Comparison of ENCODE assay signal across 14 mouse cellular contexts in genomic region chr15:81898751-81899150, GRCm38 (mm10). TPM values are rescaled to one million over a fixed set of nuclear protein-coding genes. Genes with fewer than 3 reads are reported as not detected.
A peak's percentile ranks its signal among the peaks of the same experiment; 100 is the strongest.
DNase-seq lines count a peak whose midpoint lies in the region; ATAC-seq and TF ChIP-seq lines count a peak whose summit lies in the region.
"Had no signal": no experiment of that assay in that cellular context is flagged by ENCODE, and none has a peak within 500 bp of the region (broad histone marks: within the 10 kb centered on the region; RNA-seq: fewer than 3 reads in every experiment).

No protein-coding gene starts in this region.

- 56% methylated on average over 2 of the region's 2 CpGs for WGBS in intestine, postnatal 0 days
- 84% methylated on average over 2 of the region's 2 CpGs for WGBS in intestine, embryonic 15.5 days
- WGBS in heart, embryonic 16.5 days: 48% methylated on average over 2 of the region's 2 CpGs

- peak overlapping the region; percentile 29; the same call in 1 of the 2 replicates for H3K27ac ChIP-seq in intestine, postnatal 0 days (ENCODE audit: low read depth, low read length)
- no peak overlapping the region for H3K27ac ChIP-seq in intestine, embryonic 15.5 days
- peak overlapping the region; percentile 50; the same call in 1 of the 2 replicates for H3K27ac ChIP-seq in heart, embryonic 16.5 days (ENCODE audit: low read length)
- H3K27ac ChIP-seq: hindbrain, embryonic 13.5 days; liver, embryonic 14.5 days; midbrain, embryonic 12.5 days had no signal

- TF ChIP-seq CTCF in intestine, postnatal 0 days (IDR thresholded peaks at IDR 0.05; ENCODE audit: low read depth): no peak

- H3K36me3 ChIP-seq in intestine, postnatal 0 days (ENCODE audit: control insufficient read depth, insufficient read depth): peaks cover 65% of the 10 kb centered on the region
- H3K36me3 ChIP-seq in intestine, embryonic 15.5 days: peaks cover 39% of the 10 kb centered on the region
- H3K36me3 ChIP-seq in heart, embryonic 16.5 days (ENCODE audit: control insufficient read depth, insufficient read depth): peaks cover 50% of the 10 kb centered on the region

- H3K27me3 ChIP-seq in intestine, postnatal 0 days (replicated peaks; ENCODE audit: control insufficient read depth, insufficient read depth, low read length): no peaks in the 10 kb centered on the region
- H3K27me3 ChIP-seq in intestine, embryonic 15.5 days (replicated peaks): no peaks in the 10 kb centered on the region
- H3K27me3 ChIP-seq in heart, embryonic 16.5 days (ENCODE audit: control insufficient read depth, insufficient read depth, low read length): no peaks in the 10 kb centered on the region
- H3K27me3 ChIP-seq: hindbrain, embryonic 13.5 days; midbrain, embryonic 12.5 days had no signal

- peak; percentile 73 for DNase-seq in cerebellum, adult 9-10 months
- peak; percentile 72 for DNase-seq in brain, adult 2 months (ENCODE audit: low read depth, low spot score)
- DNase-seq in adrenal gland, postnatal 14 days: no peak
- no peak for DNase-seq in adrenal gland, adult 2 months
- DNase-seq: adrenal gland, adult 8-10 months; kidney, adult 18-20 months; lung, postnatal 36 days had no signal

- no peak; the same call in 1 of the 2 replicates for ATAC-seq in cerebellum, adult (ENCODE audit: insufficient number of reproducible peaks, low FRiP score, low TSS enrichment)
- peak; percentile 27 for ATAC-seq in intestine, postnatal 0 days
- no peak for ATAC-seq in intestine, embryonic 15.5 days
- no peak; the same call in 1 of the 2 replicates for ATAC-seq in heart, embryonic 16.5 days (replicated peaks; ENCODE audit: extremely low read depth, insufficient read depth, low FRiP score)

- H3K9ac ChIP-seq in intestine, postnatal 0 days (ENCODE audit: low read depth, low read length): no peak overlapping the region
- H3K9ac ChIP-seq in intestine, embryonic 15.5 days: no peak overlapping the region
- no peak overlapping the region for H3K9ac ChIP-seq in heart, embryonic 16.5 days (ENCODE audit: low read length)
- H3K9ac ChIP-seq: hindbrain, embryonic 13.5 days; liver, embryonic 14.5 days; midbrain, embryonic 12.5 days had no signal

- no peak overlapping the region for H3K4me3 ChIP-seq in intestine, postnatal 0 days (ENCODE audit: low read depth, low read length)
- H3K4me3 ChIP-seq in intestine, embryonic 15.5 days (replicated peaks): no peak overlapping the region
- no peak overlapping the region for H3K4me3 ChIP-seq in heart, embryonic 16.5 days (ENCODE audit: low read length)
- H3K4me3 ChIP-seq: hindbrain, embryonic 13.5 days; midbrain, embryonic 12.5 days had no signal

- no peaks in the 10 kb centered on the region for H3K9me3 ChIP-seq in intestine, postnatal 0 days (ENCODE audit: control insufficient read depth)
- no peaks in the 10 kb centered on the region for H3K9me3 ChIP-seq in intestine, embryonic 15.5 days
- H3K9me3 ChIP-seq in heart, embryonic 16.5 days (replicated peaks; ENCODE audit: control insufficient read depth, low read length): no peaks in the 10 kb centered on the region
- H3K9me3 ChIP-seq: hindbrain, embryonic 13.5 days; midbrain, embryonic 12.5 days had no signal

- no peaks in the 10 kb centered on the region; the same call in 1 of the 2 replicates for H3K4me1 ChIP-seq in intestine, postnatal 0 days (replicated peaks; ENCODE audit: control insufficient read depth, insufficient read depth, low read length)
- no peaks in the 10 kb centered on the region for H3K4me1 ChIP-seq in intestine, embryonic 15.5 days (replicated peaks)
- peaks cover 12% of the 10 kb centered on the region for H3K4me1 ChIP-seq in heart, embryonic 16.5 days (ENCODE audit: control insufficient read depth, insufficient read depth, low read length)
- H3K4me1 ChIP-seq: hindbrain, embryonic 13.5 days; midbrain, embryonic 12.5 days had no signal

- H3K4me2 ChIP-seq in intestine, postnatal 0 days (replicated peaks; ENCODE audit: low read depth): no peak overlapping the region
- H3K4me2 ChIP-seq in intestine, embryonic 15.5 days (replicated peaks): no peak overlapping the region
- no peak overlapping the region for H3K4me2 ChIP-seq in heart, embryonic 16.5 days (ENCODE audit: low read depth, low read length)
- H3K4me2 ChIP-seq: hindbrain, embryonic 13.5 days; midbrain, embryonic 12.5 days had no signal

RNA-seq across cellular contexts. Expression of gene Aco2, which starts 26.6 kb away (rescaled TPM):
- 192 and 209 TPM in 2 replicates for polyA plus RNA-seq in intestine, postnatal 0 days (2015; fragmentation: Nextera tagmentation; extraction: Ambion mirVana)
- polyA plus RNA-seq in intestine, embryonic 15.5 days (2015; fragmentation: Nextera tagmentation; extraction: Ambion mirVana): 227 and 239 TPM in 2 replicates
- 769 and 804 TPM in 2 replicates for polyA plus RNA-seq in heart, embryonic 16.5 days (2015; fragmentation: Nextera tagmentation; extraction: Ambion mirVana)
- total RNA-seq in adrenal gland, postnatal 14 days (2021): 2,377 and 2,604 TPM in 2 replicates
- 1,000 to 10,000 TPM; 1,000 to 1,044 TPM for total RNA-seq in adrenal gland, adult 2 months (2021)
- polyA plus RNA-seq in adrenal gland, adult 2 months (2012; rRNA removed): 391 and 396 TPM in 2 replicates

RNA-seq across cellular contexts. Expression of gene Phf5a, which starts 27.0 kb away (rescaled TPM):
- 75.9 and 79.2 TPM in 2 replicates for polyA plus RNA-seq in intestine, postnatal 0 days (2015; fragmentation: Nextera tagmentation; extraction: Ambion mirVana)
- 120 and 152 TPM in 2 replicates for polyA plus RNA-seq in intestine, embryonic 15.5 days (2015; fragmentation: Nextera tagmentation; extraction: Ambion mirVana)
- 98.6 and 103 TPM in 2 replicates for polyA plus RNA-seq in heart, embryonic 16.5 days (2015; fragmentation: Nextera tagmentation; extraction: Ambion mirVana)
- 63.4 and 65.5 TPM in 2 replicates for total RNA-seq in adrenal gland, postnatal 14 days (2021)
- total RNA-seq in adrenal gland, adult 2 months (2021): 10 to 100 TPM; 59.6 to 59.8 TPM
- 27.7 and 37.1 TPM in 2 replicates for polyA plus RNA-seq in adrenal gland, adult 2 months (2012; rRNA removed)

RNA-seq across cellular contexts. Expression of gene Polr3h, which starts 27.3 kb away (rescaled TPM):
- polyA plus RNA-seq in intestine, postnatal 0 days (2015; fragmentation: Nextera tagmentation; extraction: Ambion mirVana): 114 and 123 TPM in 2 replicates
- 65.5 and 80.4 TPM in 2 replicates for polyA plus RNA-seq in intestine, embryonic 15.5 days (2015; fragmentation: Nextera tagmentation; extraction: Ambion mirVana)
- 157 and 161 TPM in 2 replicates for polyA plus RNA-seq in heart, embryonic 16.5 days (2015; fragmentation: Nextera tagmentation; extraction: Ambion mirVana)
- total RNA-seq in adrenal gland, postnatal 14 days (2021): 18.7 and 23.0 TPM in 2 replicates
- total RNA-seq in adrenal gland, adult 2 months (2021): 10 to 100 TPM; 15.6 to 34.4 TPM
- polyA plus RNA-seq in adrenal gland, adult 2 months (2012; rRNA removed): 16.7 and 17.5 TPM in 2 replicates

RNA-seq across cellular contexts. Expression of gene Csdc2, which starts 37.8 kb away (rescaled TPM):
- polyA plus RNA-seq in intestine, postnatal 0 days (2015; fragmentation: Nextera tagmentation; extraction: Ambion mirVana): 4.4 and 4.9 TPM in 2 replicates
- polyA plus RNA-seq in intestine, embryonic 15.5 days (2015; fragmentation: Nextera tagmentation; extraction: Ambion mirVana): 11.7 and 12.9 TPM in 2 replicates
- 5.4 and 6.1 TPM in 2 replicates for polyA plus RNA-seq in heart, embryonic 16.5 days (2015; fragmentation: Nextera tagmentation; extraction: Ambion mirVana)
- total RNA-seq in adrenal gland, postnatal 14 days (2021): 15.7 and 17.3 TPM in 2 replicates
- 10 to 100 TPM; 10.1 to 19.5 TPM for total RNA-seq in adrenal gland, adult 2 months (2021)
- polyA plus RNA-seq in adrenal gland, adult 2 months (2012; rRNA removed): 33.6 and 50.1 TPM in 2 replicates

RNA-seq across cellular contexts. Expression of gene Tob2, which starts 40.2 kb away (rescaled TPM):
- polyA plus RNA-seq in intestine, postnatal 0 days (2015; fragmentation: Nextera tagmentation; extraction: Ambion mirVana): 19.8 and 22.1 TPM in 2 replicates
- polyA plus RNA-seq in intestine, embryonic 15.5 days (2015; fragmentation: Nextera tagmentation; extraction: Ambion mirVana): 25.9 and 26.0 TPM in 2 replicates
- polyA plus RNA-seq in heart, embryonic 16.5 days (2015; fragmentation: Nextera tagmentation; extraction: Ambion mirVana): 17.5 and 17.8 TPM in 2 replicates
- total RNA-seq in adrenal gland, postnatal 14 days (2021): 124 and 147 TPM in 2 replicates
- total RNA-seq in adrenal gland, adult 2 months (2021): 100 to 1,000 TPM in 1 of 2 experiments, 10 to 100 TPM in 1; 96.0 to 102 TPM
- polyA plus RNA-seq in adrenal gland, adult 2 months (2012; rRNA removed): 69.9 and 76.1 TPM in 2 replicates

Comparison
In these comparisons a context has a peak if more than half of its experiments do, and no peak if none do; other contexts are left out.
1. DNase-seq: peak in cerebellum, adult 9-10 months (single experiment) and brain, adult 2 months (single experiment); none in adrenal gland, postnatal 14 days (single experiment) and adrenal gland, adult 2 months (single experiment).